Mouse (Mus musculus) E14TG2a.4 (cell line): ENCODE data around the gene Abhd17a.

Source experiments
- CTCF ChIP-seq: conservative IDR thresholded peaks from 2 replicates; pipeline ENCODE4 v1.5.1; 2014; ENCODE audit warnings: low read length
- NANOG ChIP-seq: IDR thresholded peaks from 2 replicates; pipeline ENCODE4 v1.6.1; 2014; ENCODE audit warnings: borderline replicate concordance, low read length, mixed read lengths
- POU5F1 ChIP-seq: IDR thresholded peaks from 2 replicates; pipeline ENCODE4 v1.6.1; 2014; ENCODE audit warnings: low read length, borderline replicate concordance

- TF ChIP-seq CTCF (no peak), NANOG (no peak), POU5F1 (no peak)
These were observed 30.2 kb upstream of the Abhd17a start for GRCm38 (mm10) chr10:80620365-80620764.
